Mouse (Mus musculus) retina, embryonic 14.5 days (tissue): Measurements from ENCODE around the gene Muc13.

ENCODE experiments used
- DNase-seq: peaks from one replicate; pipeline ENCODE4 v3.0.0-alpha.2; 2015; ENCODE audit warnings: low spot score

Gene Muc13

DNA sequence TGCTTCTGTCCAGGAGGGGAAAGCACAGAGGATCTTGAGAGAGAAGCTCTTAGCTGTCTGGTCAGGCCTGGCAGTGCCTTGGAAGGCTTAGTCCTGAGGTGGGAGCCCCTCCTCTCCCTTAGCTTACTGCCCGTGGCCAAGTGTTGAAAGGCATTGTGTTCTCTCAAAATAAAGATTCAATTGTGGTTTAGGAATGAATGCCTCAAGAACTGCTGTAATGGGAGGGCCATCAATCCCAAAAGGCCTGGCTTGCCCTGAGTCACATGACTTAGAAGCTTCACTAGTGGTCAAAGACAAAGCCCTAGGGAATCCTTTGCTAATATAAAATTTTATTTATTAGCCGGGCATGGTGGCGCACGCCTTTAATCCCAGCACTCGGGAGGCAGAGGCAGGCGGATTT lies 30.8 kb downstream of the Muc13 start:
- DNase-seq = no peak

DNA sequence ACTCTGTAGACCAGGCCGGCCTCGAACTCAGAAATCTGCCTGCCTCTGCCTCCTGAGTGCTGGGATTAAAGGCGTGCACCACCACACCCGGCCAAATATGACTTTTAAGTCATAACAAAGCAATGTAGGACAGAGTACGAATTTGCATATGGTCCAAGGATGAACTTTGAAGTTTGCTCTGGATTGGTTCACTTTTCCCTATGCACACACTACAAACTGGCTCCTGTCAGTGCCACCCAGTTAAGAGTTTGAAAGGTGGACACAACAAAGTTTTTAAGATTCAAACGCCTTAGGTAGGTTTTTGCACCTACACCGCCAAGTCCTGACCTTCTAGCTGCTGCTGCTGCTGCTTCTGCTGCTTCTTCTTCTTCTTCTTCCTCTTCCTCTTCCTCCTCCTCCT lies 34.7 kb downstream of the Muc13 start:
- DNase-seq = no peak

DNA sequence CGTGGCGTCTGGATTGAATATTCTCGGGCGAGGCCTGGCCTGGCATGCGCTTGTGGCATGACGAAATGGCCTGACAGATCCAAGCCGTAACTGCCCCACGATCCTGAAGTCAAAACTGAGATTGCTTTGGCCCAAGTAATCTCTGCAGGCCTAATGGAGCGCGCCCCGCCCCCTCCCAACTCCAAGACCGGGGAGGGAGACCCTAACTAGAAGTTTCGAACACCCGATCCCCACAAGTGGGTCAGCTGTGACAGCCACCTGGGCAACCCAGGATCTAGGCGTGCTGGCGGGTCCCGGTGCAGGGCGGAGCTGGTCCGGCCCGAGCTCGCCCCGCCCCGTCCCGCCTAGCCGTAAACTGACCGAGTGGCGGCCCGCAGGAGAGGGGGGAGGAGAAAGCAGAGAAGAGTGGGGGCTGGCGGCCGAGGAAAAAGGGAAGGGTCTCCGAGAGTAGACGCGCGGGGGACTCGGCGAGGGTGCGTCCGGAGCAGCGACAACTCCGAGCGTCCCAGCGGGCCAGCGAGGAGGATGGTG lies 35.5 kb downstream of the Muc13 start, which contains the start of gene Itgb5:
Itgb5 (plus strand) TSS at position 365 of the 531 bp plus-strand sequence.
- peak; percentile 68 for DNase-seq

DNA sequence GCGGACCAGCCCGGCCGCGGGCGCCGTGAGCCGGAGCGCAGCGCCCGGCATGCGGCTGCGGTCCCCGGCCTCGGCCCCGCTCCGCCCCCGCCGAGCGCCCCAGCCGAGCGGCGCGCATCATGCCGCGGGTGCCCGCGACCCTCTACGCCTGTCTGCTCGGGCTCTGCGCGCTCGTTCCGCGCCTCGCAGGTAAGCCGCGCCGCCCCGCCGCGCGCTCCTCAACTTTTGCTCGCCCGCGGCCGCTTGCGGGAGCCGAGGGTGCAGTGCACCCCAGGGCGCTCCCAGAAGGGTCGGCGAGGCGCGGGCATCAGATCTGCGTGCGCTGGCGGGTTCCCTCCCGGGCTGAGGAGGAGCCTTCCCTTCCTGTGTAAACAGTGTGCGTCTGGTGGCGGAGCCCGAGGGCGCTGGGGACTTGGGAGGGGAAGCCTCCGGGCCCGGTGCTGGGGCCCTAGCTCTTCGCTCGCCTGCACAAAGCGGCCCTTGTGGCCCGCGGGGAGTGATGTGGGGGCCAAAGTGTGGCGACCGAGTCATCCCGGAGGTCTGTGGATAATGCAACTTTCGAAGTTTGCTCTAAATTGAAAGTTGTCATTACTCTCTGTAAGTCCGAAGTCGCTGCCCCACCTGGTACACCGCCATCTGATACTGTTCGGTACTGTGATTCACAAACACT lies 36.1 kb downstream of the Muc13 start:
- peak; percentile 62 for DNase-seq

DNA sequence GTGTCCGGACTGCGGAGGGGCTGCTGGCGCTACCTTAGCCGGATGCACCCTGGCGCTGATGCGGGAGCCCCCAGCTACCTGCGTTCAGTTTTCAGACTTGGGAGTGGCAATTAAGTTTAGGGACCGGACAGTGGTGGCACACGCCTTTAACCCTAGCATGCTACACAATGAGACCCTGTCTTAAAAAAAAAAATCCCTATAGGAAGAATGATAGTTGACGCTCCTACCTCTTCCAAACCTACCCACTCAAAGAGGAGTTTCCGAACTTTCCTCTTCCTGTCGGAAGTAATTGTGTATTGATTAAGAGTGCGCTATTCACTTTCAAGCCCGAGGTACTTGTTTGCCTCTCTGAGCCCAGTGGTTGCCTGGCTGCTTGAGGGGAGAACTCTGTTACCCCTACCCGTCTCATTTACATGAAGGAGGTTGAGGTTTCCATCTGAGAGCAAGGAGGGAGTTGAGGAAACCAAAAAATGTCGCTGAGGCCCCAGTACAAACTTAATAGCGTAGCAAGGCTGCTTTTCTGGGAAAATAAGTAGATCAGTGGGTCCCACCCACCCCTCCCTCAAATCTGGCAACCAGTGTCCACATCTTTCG lies 36.8 kb downstream of the Muc13 start:
- no peak for DNase-seq

DNA sequence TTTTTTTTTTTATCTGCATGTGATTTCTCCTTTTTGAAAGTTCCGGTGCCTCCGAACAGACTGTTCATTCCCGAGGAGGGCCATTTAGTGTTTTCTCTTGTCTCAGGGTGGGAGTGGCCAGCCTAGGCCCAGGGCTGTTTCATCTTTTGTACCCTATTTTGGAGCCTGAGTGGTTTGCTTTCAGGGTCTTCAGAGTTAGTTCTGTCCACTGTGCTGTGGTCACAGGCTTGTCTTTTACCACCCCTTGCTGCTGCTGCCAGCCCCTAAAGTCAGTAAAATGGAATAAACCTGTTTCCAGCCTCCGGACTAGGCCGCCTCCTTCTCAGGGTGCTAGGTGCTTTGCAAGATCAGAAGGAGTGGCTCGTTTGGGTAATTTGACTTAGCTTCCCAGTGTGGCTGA lies 38.2 kb downstream of the Muc13 start:
- no peak for DNase-seq

DNA sequence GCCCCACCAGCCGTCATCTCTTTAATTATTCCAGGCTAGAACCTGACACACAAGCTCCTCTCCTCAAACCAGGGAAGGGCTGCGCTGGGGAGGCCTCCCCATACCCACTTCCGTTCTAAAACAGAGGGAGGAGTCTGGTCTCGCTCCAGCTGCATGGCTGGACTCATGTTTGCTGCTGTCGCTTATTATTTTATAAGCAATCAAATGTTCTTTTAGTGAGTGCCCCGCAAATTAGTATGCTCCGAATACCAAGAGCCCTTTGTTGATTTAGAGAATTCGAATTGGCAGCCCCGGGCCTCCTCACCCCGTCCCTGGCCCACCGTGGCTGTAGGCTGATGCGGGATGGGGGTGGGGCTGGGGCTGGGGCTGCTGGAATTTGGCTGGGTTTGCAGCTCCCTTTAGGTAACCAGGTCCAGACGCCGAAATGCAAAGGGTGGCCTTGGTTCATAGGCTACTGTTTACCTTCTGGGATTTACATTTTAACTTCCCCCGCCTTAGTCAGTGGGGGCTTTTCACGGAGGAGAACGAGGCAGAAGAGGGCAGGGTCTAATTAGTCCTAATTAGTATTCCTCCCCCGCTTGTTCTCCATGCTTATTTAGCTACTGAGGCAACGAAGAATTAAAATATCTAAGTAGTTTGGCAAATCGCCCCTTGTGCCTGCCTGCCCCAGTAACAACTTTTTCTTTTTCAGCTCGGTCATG lies 39.0 kb downstream of the Muc13 start:
- DNase-seq = peak; percentile 54

DNA sequence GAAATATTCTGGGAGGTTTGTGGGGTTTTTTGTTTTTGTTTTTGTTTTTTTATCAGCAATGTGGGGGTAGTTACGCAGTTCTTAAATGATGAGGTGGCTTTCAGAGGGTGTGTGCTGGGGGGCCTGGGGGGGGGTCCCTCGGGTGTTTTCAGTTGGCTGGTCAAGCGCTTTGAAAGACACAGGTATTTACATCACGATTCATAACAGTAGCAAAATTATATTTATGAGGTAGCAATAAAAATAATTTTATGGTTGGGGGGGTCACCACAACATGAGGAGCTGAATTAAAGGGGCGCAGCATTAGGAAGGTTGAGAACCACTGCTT lies 39.6 kb downstream of the Muc13 start:
- no peak for DNase-seq

DNA sequence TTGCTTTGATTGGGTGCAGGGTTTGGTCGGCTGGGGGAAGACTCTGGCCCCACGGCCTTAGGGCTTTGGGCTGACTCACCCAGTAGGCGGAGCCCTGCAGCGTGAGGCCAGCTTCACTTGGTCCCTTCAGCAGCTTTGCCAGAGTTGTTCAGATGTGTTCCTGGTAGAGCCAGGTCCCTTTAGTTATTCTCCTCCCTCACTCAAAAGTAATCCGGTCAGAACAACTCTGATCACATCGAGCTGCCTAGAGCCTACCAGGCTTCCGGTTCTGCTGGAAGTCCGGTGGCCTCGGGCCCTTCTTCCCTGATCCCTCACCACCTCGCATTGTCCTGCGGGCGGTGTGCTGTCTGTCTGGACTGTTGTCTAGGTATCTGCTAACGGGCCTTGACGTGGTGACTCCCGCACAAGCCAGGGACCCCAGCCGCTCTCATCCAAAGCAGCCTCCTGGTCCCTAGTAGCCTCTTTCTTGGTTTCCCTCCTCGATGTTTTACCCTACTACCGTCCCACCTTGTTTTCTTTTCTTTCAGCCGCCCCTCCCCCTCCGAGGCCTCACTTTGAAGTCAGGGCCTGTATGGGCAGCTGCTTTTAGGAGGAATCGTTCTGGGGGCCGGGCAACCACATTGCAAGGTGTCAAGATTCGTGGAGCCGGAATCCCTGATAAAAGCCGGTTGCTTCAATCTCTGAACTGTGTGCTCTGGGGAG lies 40.1 kb downstream of the Muc13 start:
- DNase-seq = peak; percentile 71

DNA sequence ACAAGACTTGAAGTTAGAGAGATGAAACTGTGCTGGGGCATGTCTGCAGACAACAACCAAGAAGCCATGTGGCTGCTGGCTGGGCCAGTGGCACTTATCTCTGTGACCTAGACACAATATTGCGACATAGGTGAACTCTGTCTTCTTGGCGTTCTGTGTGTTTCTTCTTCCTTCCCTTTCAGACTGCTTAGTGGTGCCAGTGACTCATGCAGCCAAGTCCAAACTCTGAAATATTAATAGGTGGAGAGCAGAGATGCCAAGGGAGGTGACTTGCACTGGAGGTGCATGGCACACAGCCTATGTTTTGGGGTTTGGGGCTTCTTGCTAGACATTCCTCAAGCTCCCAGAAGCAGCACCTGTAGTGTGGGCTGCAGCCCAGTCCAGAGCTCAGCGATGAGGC lies 42.8 kb downstream of the Muc13 start:
- DNase-seq = no peak

DNA sequence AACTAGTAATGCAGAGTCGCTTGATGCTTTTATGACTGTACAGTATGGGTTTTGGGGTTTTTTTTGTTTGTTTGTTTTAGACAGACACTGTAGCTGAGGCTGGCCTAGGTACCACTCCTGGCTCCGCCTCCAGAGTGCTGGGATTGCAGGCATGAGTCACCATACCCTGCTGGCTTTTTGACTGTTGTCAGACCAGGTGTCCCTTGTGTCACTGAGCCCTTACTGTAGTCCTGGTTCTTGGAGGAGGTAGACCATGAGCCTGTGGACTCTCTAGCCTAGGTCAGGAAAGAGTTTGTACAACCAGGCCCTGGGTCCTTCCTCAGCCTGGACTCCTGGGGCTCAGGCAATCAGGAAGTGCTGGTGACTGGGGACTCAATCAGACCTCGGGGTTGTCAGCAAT lies 43.4 kb downstream of the Muc13 start:
- no peak for DNase-seq

DNA sequence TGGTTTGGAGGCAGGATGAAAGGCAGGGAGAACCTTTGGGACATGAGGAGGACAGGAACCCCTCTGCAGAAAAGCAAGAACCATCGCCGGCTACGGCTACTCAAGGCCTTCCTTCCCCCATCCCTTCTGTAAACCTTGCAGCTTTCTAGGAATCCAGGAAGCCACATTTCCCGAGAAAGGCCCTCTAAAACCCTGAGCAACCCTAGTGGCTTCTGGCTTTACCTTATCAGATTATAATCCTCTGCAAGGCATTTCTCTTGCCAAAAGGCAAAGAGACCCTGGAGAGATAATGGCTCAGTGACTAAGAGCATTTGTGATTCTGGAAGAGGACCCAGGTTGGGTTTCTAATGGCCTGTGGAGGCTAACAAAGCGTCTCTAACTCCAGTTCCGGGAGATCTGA lies 46.8 kb downstream of the Muc13 start:
- DNase-seq = no peak

DNA sequence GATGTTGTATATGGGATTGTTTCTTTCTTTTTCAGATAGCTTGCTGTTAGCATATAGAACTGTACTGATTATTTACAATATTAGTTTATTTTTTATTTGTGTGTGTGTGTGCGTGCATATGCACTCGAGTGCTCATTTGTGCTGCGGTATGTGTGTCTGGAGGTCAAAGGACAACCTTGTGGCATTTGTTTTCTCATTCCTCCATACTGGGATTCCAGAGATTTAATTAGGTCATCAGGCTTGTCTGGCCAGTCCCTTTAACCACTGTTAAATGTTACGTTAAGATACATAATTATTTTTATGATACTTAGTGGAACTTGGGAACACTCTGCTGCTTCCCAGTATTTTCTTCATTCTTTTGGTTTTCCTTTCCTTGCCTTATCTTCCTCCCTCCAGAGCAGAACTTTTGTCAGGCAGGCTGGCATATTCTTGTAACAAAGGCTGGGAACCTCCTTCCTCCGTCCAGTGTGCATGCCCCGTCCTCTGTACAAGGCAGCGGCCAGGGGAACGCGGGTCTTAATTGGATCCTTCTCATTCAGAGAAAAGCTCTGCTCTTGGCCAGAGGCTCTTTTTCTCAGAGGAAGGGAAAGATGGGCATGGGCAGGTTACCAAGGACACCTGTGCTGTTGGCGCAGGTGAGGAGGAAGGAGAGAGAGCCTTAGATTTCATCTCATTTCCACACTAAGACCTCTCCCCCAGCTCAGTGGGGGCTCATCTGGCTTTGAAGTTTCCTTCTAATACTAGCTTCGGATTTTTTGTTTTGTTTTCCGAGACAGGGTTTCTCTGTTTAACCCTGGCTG lies 48.4 kb downstream of the Muc13 start:
- DNase-seq = peak; percentile 63

DNA sequence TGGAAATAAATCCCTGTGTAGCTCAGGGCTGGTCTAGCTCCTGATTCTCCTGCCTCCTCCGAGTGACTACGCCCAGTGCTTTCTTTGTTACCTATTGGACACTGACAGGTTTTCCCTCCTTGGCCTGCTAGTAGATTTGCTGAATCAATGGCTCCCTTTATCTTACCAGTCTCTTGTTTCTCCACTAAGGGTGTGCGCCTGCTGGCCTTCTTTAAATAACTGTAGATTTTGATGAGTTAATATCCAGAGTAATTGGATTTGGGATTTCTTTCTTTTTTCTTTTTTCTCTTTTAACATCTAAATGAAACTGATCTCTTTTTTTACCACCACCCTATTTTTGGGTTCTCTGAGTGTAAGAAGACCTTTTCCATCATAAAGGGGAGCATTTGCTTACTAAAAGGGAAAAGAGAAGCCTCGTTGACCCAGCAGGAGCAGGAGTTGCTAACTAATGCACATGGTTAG lies 50.3 kb downstream of the Muc13 start:
- DNase-seq = no peak

DNA sequence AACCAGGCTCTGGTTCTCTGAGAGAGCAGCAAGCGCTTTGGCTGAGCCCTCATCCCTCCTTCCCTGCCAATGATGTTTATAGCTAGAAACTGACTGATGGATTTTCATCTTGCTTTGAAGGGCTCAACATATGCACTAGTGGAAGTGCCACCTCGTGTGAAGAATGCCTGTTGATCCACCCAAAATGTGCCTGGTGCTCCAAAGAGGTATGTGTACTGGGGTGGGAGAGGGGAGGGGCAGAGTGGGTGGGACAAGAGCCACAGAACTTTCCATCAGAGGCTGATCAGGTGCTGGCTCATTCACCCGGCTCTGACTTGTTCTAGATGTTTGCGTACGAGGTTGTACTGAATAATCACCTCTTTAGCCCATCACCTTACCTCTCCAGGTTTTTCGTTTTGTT lies 51.0 kb downstream of the Muc13 start:
- DNase-seq = no peak

DNA sequence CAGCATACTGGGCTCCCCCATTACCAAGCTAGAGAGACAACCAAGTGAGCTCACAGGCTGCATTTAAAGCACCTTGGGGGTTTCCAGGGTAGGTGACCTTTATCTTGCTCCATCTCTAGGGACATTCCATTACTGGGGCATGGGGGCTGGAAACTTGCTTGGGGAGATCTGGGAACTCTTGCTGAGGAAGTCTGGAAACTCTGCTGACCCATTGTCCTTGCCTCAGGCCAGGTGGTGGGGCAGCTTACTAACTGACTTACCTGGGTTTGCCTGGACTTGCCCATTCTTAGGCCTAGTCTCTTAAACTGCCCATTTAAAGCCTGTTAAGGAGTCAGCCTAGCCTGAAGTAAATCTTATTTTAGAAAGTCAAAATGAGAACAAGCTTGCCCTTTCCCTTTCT lies 59.4 kb downstream of the Muc13 start:
- DNase-seq = no peak

DNA sequence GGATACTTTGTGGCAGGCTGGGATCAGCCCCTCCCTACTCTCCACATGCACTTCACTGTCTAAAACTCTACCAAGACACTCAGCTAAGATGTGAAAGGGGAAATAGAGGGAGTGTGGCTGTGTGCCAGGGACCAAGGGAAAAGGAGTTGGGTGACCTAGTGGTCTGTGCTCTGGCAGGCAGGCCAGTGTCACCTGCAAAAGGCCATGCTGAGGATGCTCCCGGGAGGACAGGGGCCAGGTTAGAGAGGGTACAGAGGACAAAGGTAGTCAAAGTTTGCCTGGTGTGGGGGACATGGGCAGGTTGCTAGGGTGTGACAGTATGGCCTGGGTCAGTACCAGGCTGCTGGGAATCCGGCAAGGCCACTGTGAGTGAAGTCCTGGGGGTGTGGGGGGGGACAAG lies 64.9 kb downstream of the Muc13 start:
- DNase-seq = no peak

DNA sequence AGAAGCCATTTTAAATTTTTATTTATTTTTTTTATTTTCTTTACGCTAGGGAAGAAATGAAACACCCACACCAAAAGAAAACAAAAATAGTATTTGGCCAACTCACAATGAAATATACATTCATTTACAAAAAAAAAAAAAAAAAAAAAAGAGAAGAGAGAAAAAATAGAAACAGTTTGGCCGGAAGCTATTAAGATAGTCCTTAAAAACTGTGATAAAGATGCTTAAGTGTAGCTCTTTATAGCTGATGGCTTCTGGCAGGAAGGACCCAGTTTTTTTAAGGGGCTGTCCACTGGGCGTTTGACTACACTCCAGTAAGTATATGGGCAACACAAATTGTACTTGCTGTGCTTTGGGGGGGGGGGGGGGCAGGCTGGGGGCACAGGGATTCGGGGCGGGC lies 65.5 kb downstream of the Muc13 start:
- no peak for DNase-seq

DNA sequence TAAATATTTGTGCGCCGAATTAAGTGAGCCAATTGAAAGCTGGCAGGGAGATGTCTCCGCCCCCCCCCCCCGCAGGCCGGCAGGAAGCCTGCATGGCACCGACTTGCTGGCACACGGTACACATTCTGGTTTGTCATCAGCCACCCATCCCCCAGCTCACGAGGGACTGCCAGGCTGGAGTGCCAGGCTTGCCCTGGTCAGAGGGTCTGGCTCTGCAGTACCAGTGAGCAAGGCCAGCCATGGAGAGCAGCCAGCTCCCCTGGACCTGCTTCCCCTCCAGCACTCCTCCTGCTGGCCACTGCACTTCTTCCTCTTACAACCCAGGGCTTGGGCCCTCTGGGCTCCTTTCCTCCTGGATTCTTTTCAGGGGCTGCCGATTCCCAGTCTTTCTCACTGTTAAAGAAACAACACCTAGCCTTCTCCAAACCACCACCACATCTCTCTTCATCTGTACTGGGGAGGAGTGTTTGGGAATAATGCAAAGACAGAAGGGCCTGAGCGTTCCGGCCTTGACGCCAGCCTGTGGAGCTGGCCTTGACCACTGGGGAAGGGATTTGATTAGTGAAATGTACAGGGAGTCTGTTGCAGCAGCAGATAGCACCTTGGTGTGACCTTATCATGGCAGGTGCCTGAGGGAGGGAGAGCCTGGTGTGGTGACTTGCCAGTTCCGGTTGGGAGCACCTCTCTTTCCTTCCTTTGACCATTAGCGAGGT lies 66.3 kb downstream of the Muc13 start:
- peak; percentile 37 for DNase-seq

DNA sequence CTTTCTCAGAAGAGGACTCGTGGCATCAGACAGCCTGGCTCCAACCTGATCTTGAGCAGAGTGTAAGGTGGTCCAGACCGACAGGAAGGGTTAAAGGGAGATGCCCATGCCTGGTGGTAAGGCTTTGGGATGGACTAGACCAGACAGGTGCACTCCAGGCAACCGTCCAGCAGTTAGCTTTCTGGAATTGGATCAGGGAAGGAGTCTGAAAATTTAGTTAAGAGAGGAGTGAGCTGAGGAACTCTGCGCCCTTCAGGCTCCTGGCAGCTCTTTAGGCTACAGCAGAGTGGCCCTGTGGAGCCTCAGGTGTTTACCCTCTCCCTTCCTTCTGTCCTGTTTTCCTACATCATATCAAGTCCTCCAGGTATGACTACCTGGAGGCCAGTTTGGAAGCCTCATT lies 68.6 kb downstream of the Muc13 start:
- no peak for DNase-seq

DNA sequence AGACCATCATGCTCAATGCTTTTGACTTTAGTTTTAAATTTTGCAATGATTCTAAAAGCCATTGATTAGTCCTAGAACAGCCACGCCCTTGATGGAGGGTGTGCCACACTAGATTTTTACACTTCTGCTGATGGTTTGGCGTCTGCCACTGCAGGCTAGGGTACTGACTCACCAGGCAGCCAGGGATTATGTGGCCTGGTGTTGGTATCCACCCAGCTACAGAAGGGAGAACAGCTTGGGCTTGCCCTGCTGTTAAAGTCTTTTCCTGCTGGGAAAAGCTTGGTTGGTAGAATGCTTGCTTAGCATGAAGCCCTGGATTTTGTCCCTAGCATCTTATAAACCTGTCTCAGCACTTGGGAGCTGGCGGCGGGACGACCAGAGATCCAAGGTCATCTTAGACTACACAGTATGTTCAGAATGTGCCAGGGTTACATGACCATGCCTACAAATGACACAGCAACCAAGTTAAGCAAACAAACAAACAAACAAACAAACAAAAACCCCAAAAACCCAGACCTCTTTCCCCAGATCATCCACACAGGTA lies 69.4 kb downstream of the Muc13 start:
- DNase-seq = no peak
